Mouse (Mus musculus) erythroblast, embryonic 14.5 days (primary cell): ENCODE measurements around the gene Gtf2b.

Source experiments
- GATA1 ChIP-seq: IDR thresholded peaks from 2 replicates; pipeline ENCODE4 v1.6.1; 2012; ENCODE audit warnings: low read length, inconsistent platforms, mixed read lengths
- TAL1 ChIP-seq: IDR thresholded peaks from 3 replicates; pipeline ENCODE4 v1.6.1; 2012; ENCODE audit warnings: low read length, inconsistent platforms, mixed read lengths

DNA sequence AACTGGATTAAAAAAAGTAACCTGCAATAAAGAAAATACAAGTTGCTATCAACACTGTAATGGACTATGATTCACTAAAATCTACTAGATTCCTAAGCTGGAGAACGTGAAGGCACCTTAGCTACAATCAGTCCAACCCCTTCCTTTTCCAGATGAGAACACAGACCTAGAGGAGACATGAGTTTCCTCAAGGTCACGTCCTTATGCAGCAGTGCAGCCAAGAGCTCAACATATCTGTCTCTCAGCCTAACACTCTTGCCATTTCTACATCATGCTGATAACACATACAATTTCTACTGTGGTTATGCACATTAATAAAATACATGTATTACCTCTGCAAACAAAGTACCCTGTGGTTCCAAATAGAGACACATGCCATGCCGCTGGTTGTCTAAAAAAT is 46.7 kb downstream of the Gtf2b start:
- TF ChIP-seq GATA1 (no peak), TAL1 (no peak)
